Mouse (Mus musculus) megakaryocyte-erythroid progenitor cell, adult 5-6 weeks (primary cell): ENCODE results near the gene Lsr. TPM values are rescaled to one million over a fixed set of nuclear protein-coding genes. Genes with fewer than 3 reads are reported as not detected.

Experiments used
- ATAC-seq: replicated peaks from 2 replicates; pipeline ENCODE4 v1.8.0; 2016; ENCODE audit warnings: mild to moderate bottlenecking, inconsistent platforms; ENCODE audit not compliant: severe bottlenecking, poor library complexity, low FRiP score, low TSS enrichment
- total RNA-seq, 2 experiments: library from RNA; stranded (forward) in 1 of 2; stranded (reverse) in 1 of 2; fragments of 200-1000, 215-1000 nt in 1 of 2; fragments of >200 nt in 1 of 2; fragmentation: Nextera tagmentation in 1 of 2; gene quantifications; 2 replicates each; pipeline ENCODE4 v1.2.3; 2014 to 2017

Gene Lsr
- total RNA-seq (2014; fragmentation: Nextera tagmentation) (not detected in 2 replicates), total RNA-seq (2017) (0.11 and 0.99 TPM in 2 replicates)

- ATAC-seq = no peak
These were observed at the start of gene Lsr for GRCm38 (mm10) chr7:30973251-30973500. Lsr (minus strand) TSS chr7:30973464.

- peak; percentile 52; the same call in 1 of the 2 replicates for ATAC-seq
These were observed 44.0 kb upstream of the Lsr start for GRCm38 (mm10) chr7:31017104-31017901.

GRCm38 (mm10) chr7:31012971-31013370, 39.7 kb upstream of the Lsr start:
- no peak for ATAC-seq

GRCm38 (mm10) chr7:31008889-31009288, 35.6 kb upstream of the Lsr start:
- ATAC-seq = no peak

GRCm38 (mm10) chr7:31008175-31008574, 34.9 kb upstream of the Lsr start:
- ATAC-seq = no peak

- no peak for ATAC-seq
These were observed 34.5 kb upstream of the Lsr start for GRCm38 (mm10) chr7:31007775-31008174.

- ATAC-seq = peak; percentile 41; the same call in 1 of the 2 replicates
These were observed 29.4 kb upstream of the Lsr start for GRCm38 (mm10) chr7:31002650-31003049.

- 0 out of 2 replicates have a peak, but pooled peaks have one; percentile 34 for ATAC-seq
These were observed 27.3 kb upstream of the Lsr start for GRCm38 (mm10) chr7:31000505-31001020.

GRCm38 (mm10) chr7:30996491-30996890, 23.2 kb upstream of the Lsr start:
- ATAC-seq = no peak

GRCm38 (mm10) chr7:30993986-30994385, 20.7 kb upstream of the Lsr start:
- no peak for ATAC-seq

- no peak for ATAC-seq
These were observed 18.9 kb upstream of the Lsr start for GRCm38 (mm10) chr7:30992148-30992547.

GRCm38 (mm10) chr7:30988519-30989162, 15.4 kb upstream of the Lsr start:
- ATAC-seq = no peak

- no peak for ATAC-seq
These were observed 12.1 kb upstream of the Lsr start for GRCm38 (mm10) chr7:30985357-30985756.

GRCm38 (mm10) chr7:30981703-30982102, 8.4 kb upstream of the Lsr start:
- no peak for ATAC-seq

- ATAC-seq = peak; percentile 93
These were observed 431 bp upstream of the Lsr start, which contains the start of gene Fam187b for GRCm38 (mm10) chr7:30973501-30974289. Fam187b (plus strand) TSS chr7:30973790.

GRCm38 (mm10) chr7:30972426-30973250, 626 bp downstream of the Lsr start:
- no peak for ATAC-seq

- ATAC-seq = no peak
These were observed 1.4 kb downstream of the Lsr start for GRCm38 (mm10) chr7:30971901-30972300.

- ATAC-seq = no peak
These were observed 4.1 kb downstream of the Lsr start for GRCm38 (mm10) chr7:30969174-30969573.

GRCm38 (mm10) chr7:30968611-30969010, 4.7 kb downstream of the Lsr start:
- ATAC-seq = no peak
